Mouse (Mus musculus) cerebellum, adult 2 months (tissue): Measurements from ENCODE around the gene Osgep.

Source experiments
- CTCF ChIP-seq: fragments of 200-500 bp; IDR thresholded peaks from 2 replicates; pipeline ENCODE4 v1.5.1; 2011; ENCODE audit warnings: low read depth, mild to moderate bottlenecking, control low read depth, low read length, moderate library complexity, borderline replicate concordance; ENCODE audit not compliant: insufficient read depth
- POLR2A ChIP-seq: fragments of 200-500 bp; IDR thresholded peaks from 2 replicates; pipeline ENCODE4 v1.6.1; 2011; ENCODE audit warnings: low read length, control low read depth, borderline replicate concordance; ENCODE audit not compliant: insufficient read depth

DNA sequence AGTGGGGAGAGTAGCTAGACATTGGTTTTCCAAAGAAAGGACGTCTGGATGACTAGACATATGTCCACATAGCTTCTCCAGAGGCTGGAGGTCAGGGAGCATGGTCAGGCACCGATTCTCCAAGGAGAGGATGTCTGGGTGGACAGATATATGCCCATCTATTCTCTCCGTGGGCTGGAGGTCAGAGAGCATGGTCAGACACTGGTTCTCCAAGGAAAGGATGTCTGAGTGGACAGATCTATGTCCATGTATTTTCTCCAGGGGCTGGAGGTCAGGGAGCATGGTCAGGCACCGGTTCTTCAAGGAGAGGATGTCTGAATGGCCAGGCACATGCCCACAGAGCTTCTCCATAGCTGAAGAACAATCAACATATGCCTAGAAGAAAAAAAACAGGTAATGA lies 56.5 kb downstream of the Osgep start:
- no peak for TF ChIP-seq POLR2A
- TF ChIP-seq CTCF = no peak
